Mouse (Mus musculus): ENCODE data around the gene Pet100. TPM values are rescaled to one million over a fixed set of nuclear protein-coding genes. Genes with fewer than 3 reads are reported as not detected.

The Pet100 gene
- polyA plus RNA-seq, 1 experiment from 2014 or later = 119 TPM

- no peak; the same call in 1 of the 2 replicates for ATAC-seq
- peaks cover 53% of the 10 kb centered on the region for H3K36me3 ChIP-seq
- H3K4me1 ChIP-seq (replicated peaks) = 0 out of 2 replicates have a peak, but pooled peaks cover 6% of the 10 kb centered on the region
- H3K27ac ChIP-seq = no peak overlapping the region
- no peak overlapping the region for H3K9ac ChIP-seq (replicated peaks)
- H3K4me2 ChIP-seq (replicated peaks) = no peak overlapping the region
- H3K27me3 ChIP-seq = no peaks in the 10 kb centered on the region
- H3K4me3 ChIP-seq (replicated peaks) = no peak overlapping the region
- H3K9me3 ChIP-seq = no peaks in the 10 kb centered on the region
- 85% methylated on average over 3 of the region's 3 CpGs for WGBS
Observed at GRCm38 (mm10) chr8:3598054-3598453, 23.3 kb upstream of the Pet100 start.

- Histone ChIP-seq H3K9ac (replicated peaks) (no peak overlapping the region), H3K4me2 (replicated peaks) (no peak overlapping the region), H3K9me3 (no peaks in the 10 kb centered on the region), H3K4me1 (replicated peaks) (no peaks in the 10 kb centered on the region), H3K27me3 (no peaks in the 10 kb centered on the region), H3K4me3 (replicated peaks) (no peak overlapping the region), H3K27ac (no peak overlapping the region), H3K36me3 (peaks cover 64% of the 10 kb centered on the region)
- ATAC-seq = no peak
- WGBS = 92% methylated on average over 1 of the region's 1 CpGs
Observed at GRCm38 (mm10) chr8:3599219-3599618, 22.1 kb upstream of the Pet100 start.

- WGBS = 96% methylated on average over 6 of the region's 6 CpGs
- ATAC-seq = no peak
- no peak overlapping the region for H3K27ac ChIP-seq
- no peak overlapping the region for H3K9ac ChIP-seq (replicated peaks)
- no peaks in the 10 kb centered on the region for H3K4me1 ChIP-seq (replicated peaks)
- H3K27me3 ChIP-seq = no peaks in the 10 kb centered on the region
- no peak overlapping the region for H3K4me2 ChIP-seq (replicated peaks)
- H3K4me3 ChIP-seq (replicated peaks) = no peak overlapping the region
- H3K36me3 ChIP-seq = peaks cover 75% of the 10 kb centered on the region
- no peaks in the 10 kb centered on the region for H3K9me3 ChIP-seq
Observed at GRCm38 (mm10) chr8:3600401-3600800, 20.9 kb upstream of the Pet100 start.

GRCm38 (mm10) chr8:3603439-3603838, 17.9 kb upstream of the Pet100 start:
- Histone ChIP-seq H3K4me2 (replicated peaks) (no peak overlapping the region), H3K27me3 (no peaks in the 10 kb centered on the region), H3K9ac (replicated peaks) (no peak overlapping the region), H3K4me1 (replicated peaks) (no peaks in the 10 kb centered on the region), H3K36me3 (peaks cover 98% of the 10 kb centered on the region), H3K4me3 (replicated peaks) (no peak overlapping the region), H3K9me3 (no peaks in the 10 kb centered on the region), H3K27ac (no peak overlapping the region)
- no peak for ATAC-seq
- 85% methylated on average over 13 of the region's 13 CpGs for WGBS

- WGBS = 93% methylated on average over 16 of the region's 16 CpGs
- ATAC-seq = no peak
Observed at GRCm38 (mm10) chr8:3606593-3606992, 14.8 kb upstream of the Pet100 start.

GRCm38 (mm10) chr8:3607822-3608221, 13.5 kb upstream of the Pet100 start:
- no peak overlapping the region for H3K4me2 ChIP-seq (replicated peaks)
- H3K4me3 ChIP-seq (replicated peaks) = no peak overlapping the region
- H3K36me3 ChIP-seq = peaks cover 99% of the 10 kb centered on the region
- H3K4me1 ChIP-seq (replicated peaks) = no peaks in the 10 kb centered on the region
- H3K27me3 ChIP-seq = no peaks in the 10 kb centered on the region
- no peak overlapping the region for H3K9ac ChIP-seq (replicated peaks)
- no peaks in the 10 kb centered on the region for H3K9me3 ChIP-seq
- ATAC-seq = no peak
- WGBS = 84% methylated on average over 7 of the region's 7 CpGs
- no peak overlapping the region for H3K27ac ChIP-seq

More at GRCm38 (mm10) chr8:3606593-3606992, 14.8 kb upstream of the Pet100 start:
- peaks cover 99% of the 10 kb centered on the region for H3K36me3 ChIP-seq
- H3K27ac ChIP-seq = no peak overlapping the region
- no peak overlapping the region for H3K4me3 ChIP-seq (replicated peaks)
- no peaks in the 10 kb centered on the region for H3K9me3 ChIP-seq
- H3K4me1 ChIP-seq (replicated peaks) = no peaks in the 10 kb centered on the region
- no peak overlapping the region for H3K4me2 ChIP-seq (replicated peaks)
- H3K9ac ChIP-seq (replicated peaks) = no peak overlapping the region
- H3K27me3 ChIP-seq = no peaks in the 10 kb centered on the region

GRCm38 (mm10) chr8:3609046-3609815, 12.1 kb upstream of the Pet100 start:
- no peak overlapping the region for H3K4me2 ChIP-seq (replicated peaks)
- no peak overlapping the region for H3K4me3 ChIP-seq (replicated peaks)
- ATAC-seq = no peak
- WGBS = 91% methylated on average over 12 of the region's 12 CpGs
- peaks cover 99% of the 10 kb centered on the region for H3K36me3 ChIP-seq
- no peaks in the 10 kb centered on the region for H3K4me1 ChIP-seq (replicated peaks)
- H3K27ac ChIP-seq = no peak overlapping the region
- no peaks in the 10 kb centered on the region for H3K9me3 ChIP-seq
- H3K27me3 ChIP-seq = no peaks in the 10 kb centered on the region
- no peak overlapping the region for H3K9ac ChIP-seq (replicated peaks)

- no peaks in the 10 kb centered on the region for H3K27me3 ChIP-seq
- H3K9me3 ChIP-seq = no peaks in the 10 kb centered on the region
- H3K4me1 ChIP-seq (replicated peaks) = no peaks in the 10 kb centered on the region
- H3K4me2 ChIP-seq (replicated peaks) = no peak overlapping the region
- 91% methylated on average over 6 of the region's 6 CpGs for WGBS
- ATAC-seq = no peak
- H3K4me3 ChIP-seq (replicated peaks) = no peak overlapping the region
- peaks cover 99% of the 10 kb centered on the region for H3K36me3 ChIP-seq
- no peak overlapping the region for H3K27ac ChIP-seq
- no peak overlapping the region for H3K9ac ChIP-seq (replicated peaks)
Observed at GRCm38 (mm10) chr8:3609816-3610150, 11.6 kb upstream of the Pet100 start.

- Histone ChIP-seq H3K27ac (no peak overlapping the region), H3K9ac (replicated peaks) (peak overlapping the region; percentile 77), H3K4me1 (replicated peaks) (peaks cover 22% of the 10 kb centered on the region), H3K9me3 (no peaks in the 10 kb centered on the region), H3K27me3 (no peaks in the 10 kb centered on the region), H3K4me3 (replicated peaks) (peak overlapping the region; percentile 90), H3K4me2 (replicated peaks) (peak overlapping the region; percentile 76), H3K36me3 (peaks cover 17% of the 10 kb centered on the region)
- no peak for ATAC-seq
- 64% methylated on average over 8 of the region's 8 CpGs for WGBS
Observed at GRCm38 (mm10) chr8:3622119-3622518, 771 bp downstream of the Pet100 start.

GRCm38 (mm10) chr8:3625445-3625844, 4.1 kb downstream of the Pet100 start, which contains the start of gene Pcp2:
Pcp2 (minus strand) TSS chr8:3625545.
- H3K36me3 ChIP-seq = no peaks in the 10 kb centered on the region; the same call in 1 of the 2 replicates
- H3K4me3 ChIP-seq (replicated peaks) = no peak within 1 kb of the TSS
- H3K4me2 ChIP-seq (replicated peaks) = no peak within 1 kb of the TSS
- no peak within 1 kb of the TSS for H3K27ac ChIP-seq
- peaks cover 12% of the 10 kb centered on the region for H3K4me1 ChIP-seq (replicated peaks)
- 54% methylated on average over 1 of the region's 1 CpGs for WGBS
- H3K9ac ChIP-seq (replicated peaks) = no peak within 1 kb of the TSS
- peaks cover 18% of the 10 kb centered on the region for H3K27me3 ChIP-seq
- ATAC-seq = no peak
- H3K9me3 ChIP-seq = no peaks in the 10 kb centered on the region

GRCm38 (mm10) chr8:3626971-3627370, 5.6 kb downstream of the Pet100 start:
- Histone ChIP-seq H3K4me2 (replicated peaks) (no peak overlapping the region), H3K4me3 (replicated peaks) (no peak overlapping the region), H3K36me3 (no peaks in the 10 kb centered on the region; the same call in 1 of the 2 replicates), H3K4me1 (replicated peaks) (peaks cover 15% of the 10 kb centered on the region), H3K27me3 (peaks cover 28% of the 10 kb centered on the region), H3K9me3 (no peaks in the 10 kb centered on the region), H3K9ac (replicated peaks) (no peak overlapping the region), H3K27ac (no peak overlapping the region)
- WGBS = 56% methylated on average over 5 of the region's 5 CpGs
- ATAC-seq = no peak

- ATAC-seq = no peak
- no peak overlapping the region for H3K4me2 ChIP-seq (replicated peaks)
- peaks cover 28% of the 10 kb centered on the region for H3K27me3 ChIP-seq
- H3K9me3 ChIP-seq = no peaks in the 10 kb centered on the region
- peaks cover 8% of the 10 kb centered on the region for H3K4me1 ChIP-seq (replicated peaks)
- H3K4me3 ChIP-seq (replicated peaks) = no peak overlapping the region
- H3K36me3 ChIP-seq = no peaks in the 10 kb centered on the region; the same call in 1 of the 2 replicates
- WGBS = 32% methylated on average over 5 of the region's 5 CpGs
- H3K9ac ChIP-seq (replicated peaks) = no peak overlapping the region
- H3K27ac ChIP-seq = no peak overlapping the region
Observed at GRCm38 (mm10) chr8:3628014-3628413, 6.7 kb downstream of the Pet100 start.

Measured in midbrain, embryonic 13.5 days (tissue).